Mouse (Mus musculus) cerebellum, adult 11-12 months (tissue): Measurements from ENCODE around the gene Nxpe3.
A peak's percentile ranks its signal among the peaks of the same experiment; 100 is the strongest.

Experiments used
- DNase-seq: peaks from one replicate; pipeline ENCODE4 v3.0.0; 2022

Gene Nxpe3

GRCm38 (mm10) chr16:55894893-55895650 lies at the start of gene Nxpe3:
Gene Nxpe3 (minus strand): TSS chr16:55895285.
- peak; percentile 89 for DNase-seq

- DNase-seq: no peak
Observed at GRCm38 (mm10) chr16:55940781-55941180, 45.7 kb upstream of the Nxpe3 start.

- DNase-seq: no peak
Observed at GRCm38 (mm10) chr16:55939703-55940102, 44.6 kb upstream of the Nxpe3 start.

GRCm38 (mm10) chr16:55938761-55939160 lies 43.7 kb upstream of the Nxpe3 start:
- no peak for DNase-seq

- DNase-seq: peak; percentile 91
Observed at GRCm38 (mm10) chr16:55934453-55935037, 39.5 kb upstream of the Nxpe3 start, which contains the start of gene Cep97. Gene Cep97 (minus strand): TSS chr16:55934855.

- peak; percentile 74 for DNase-seq
Observed at GRCm38 (mm10) chr16:55933681-55934343, 38.7 kb upstream of the Nxpe3 start.

- no peak for DNase-seq
Observed at GRCm38 (mm10) chr16:55924010-55924409, 28.9 kb upstream of the Nxpe3 start.

GRCm38 (mm10) chr16:55922079-55922478 lies 27.0 kb upstream of the Nxpe3 start:
- no peak for DNase-seq

GRCm38 (mm10) chr16:55914716-55915115 lies 19.6 kb upstream of the Nxpe3 start:
- DNase-seq: no peak

- no peak for DNase-seq
Observed at GRCm38 (mm10) chr16:55910208-55910793, 15.2 kb upstream of the Nxpe3 start.

- no peak for DNase-seq
Observed at GRCm38 (mm10) chr16:55906928-55907679, 12.0 kb upstream of the Nxpe3 start.

- no peak for DNase-seq
Observed at GRCm38 (mm10) chr16:55905370-55905769, 10.3 kb upstream of the Nxpe3 start.

- no peak for DNase-seq
Observed at GRCm38 (mm10) chr16:55901839-55902756, 7.0 kb upstream of the Nxpe3 start.

GRCm38 (mm10) chr16:55898385-55899002 lies 3.4 kb upstream of the Nxpe3 start:
- peak; percentile 29 for DNase-seq

GRCm38 (mm10) chr16:55895651-55896095 lies 588 bp upstream of the Nxpe3 start:
- peak; percentile 46 for DNase-seq

GRCm38 (mm10) chr16:55894536-55894892 lies 571 bp downstream of the Nxpe3 start:
- DNase-seq: no peak

GRCm38 (mm10) chr16:55893410-55894107 lies 1.5 kb downstream of the Nxpe3 start:
- DNase-seq: no peak

GRCm38 (mm10) chr16:55892484-55892883 lies 2.6 kb downstream of the Nxpe3 start:
- no peak for DNase-seq

GRCm38 (mm10) chr16:55891346-55891745 lies 3.7 kb downstream of the Nxpe3 start:
- DNase-seq: no peak

- DNase-seq: no peak
Observed at GRCm38 (mm10) chr16:55890346-55891136, 4.5 kb downstream of the Nxpe3 start.
